Mouse (Mus musculus) hematopoietic stem cell, adult 5-6 weeks (primary cell): ENCODE measurements around the gene Cpn2. TPM values are rescaled to one million over a fixed set of nuclear protein-coding genes. Genes with fewer than 3 reads are reported as not detected.

Source experiments
- ATAC-seq, 2 experiments: fragments of 125-278 bp in 1 of 2; replicated peaks in 1 of 2; 2 replicates each; pipeline ENCODE4 v1.8.0; 2016 to 2017; ENCODE audit warnings: inconsistent platforms in 2 of 2, mild to moderate bottlenecking in 2 of 2, moderate number of reproducible peaks in 2 of 2, low read depth in 1 of 2, moderate TSS enrichment in 1 of 2; ENCODE audit not compliant: low FRiP score in 2 of 2, poor library complexity in 2 of 2, severe bottlenecking in 2 of 2, insufficient read depth in 1 of 2, low TSS enrichment in 1 of 2
- total RNA-seq: library from RNA; stranded (forward); fragments of 172-1452, 232-1000 nt; gene quantifications from 2 replicates; pipeline ENCODE4 v1.2.3, GENCODE M21; 2017

Cpn2 gene
- total RNA-seq, 1 experiment from 2014 or later: not detected

DNA sequence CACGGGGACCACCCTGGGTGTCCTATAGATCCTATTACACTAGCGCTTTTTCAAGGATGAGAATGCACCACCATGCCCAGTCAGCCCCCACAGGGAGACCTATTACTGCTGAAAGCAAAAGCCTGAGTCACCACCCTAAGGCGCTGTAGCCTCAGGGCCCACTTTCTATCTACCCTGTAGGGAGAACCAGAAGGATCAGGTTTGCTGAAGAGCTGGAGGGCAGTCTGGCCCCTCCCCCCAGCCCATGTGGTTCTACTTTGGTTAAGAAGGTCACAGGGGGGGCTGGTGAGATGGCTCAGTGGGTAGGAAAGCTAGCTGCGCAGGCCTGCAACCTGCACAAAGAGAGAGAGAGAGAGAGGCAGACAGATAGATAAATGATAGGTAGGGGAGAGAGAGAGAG, 18.4 kb upstream of the Cpn2 start:
- ATAC-seq: no peak

DNA sequence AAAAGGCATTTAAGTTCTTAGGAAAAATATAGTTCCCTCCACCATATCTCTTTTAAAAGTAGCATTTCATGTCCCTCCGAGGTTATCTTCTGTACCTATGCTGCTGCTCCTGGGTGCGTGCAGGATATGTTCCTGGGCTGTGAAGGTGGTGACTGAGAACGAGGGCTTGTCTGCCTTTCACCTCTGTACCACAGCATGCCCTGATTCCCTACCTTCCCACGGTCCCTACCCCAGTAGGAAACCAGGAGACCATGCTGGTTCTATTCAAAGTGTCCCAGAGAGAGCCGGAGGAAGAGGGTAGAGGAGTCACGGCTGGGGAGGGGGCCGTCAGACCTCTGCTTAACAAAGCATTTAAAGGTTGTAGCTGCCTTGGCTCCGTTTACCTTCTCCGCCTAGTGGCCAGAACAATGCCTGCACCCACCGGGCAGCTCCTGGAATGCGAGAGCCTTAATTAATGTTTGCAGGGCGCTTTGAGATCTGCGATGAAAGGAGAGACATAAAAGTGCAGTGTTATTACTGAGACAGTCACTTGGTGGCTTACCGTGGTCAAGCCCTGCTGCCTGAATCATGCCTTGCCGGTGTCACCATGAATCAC, 16.5 kb upstream of the Cpn2 start:
- ATAC-seq: peak; percentile 60 to 82; a peak in 3 of 4 replicates

DNA sequence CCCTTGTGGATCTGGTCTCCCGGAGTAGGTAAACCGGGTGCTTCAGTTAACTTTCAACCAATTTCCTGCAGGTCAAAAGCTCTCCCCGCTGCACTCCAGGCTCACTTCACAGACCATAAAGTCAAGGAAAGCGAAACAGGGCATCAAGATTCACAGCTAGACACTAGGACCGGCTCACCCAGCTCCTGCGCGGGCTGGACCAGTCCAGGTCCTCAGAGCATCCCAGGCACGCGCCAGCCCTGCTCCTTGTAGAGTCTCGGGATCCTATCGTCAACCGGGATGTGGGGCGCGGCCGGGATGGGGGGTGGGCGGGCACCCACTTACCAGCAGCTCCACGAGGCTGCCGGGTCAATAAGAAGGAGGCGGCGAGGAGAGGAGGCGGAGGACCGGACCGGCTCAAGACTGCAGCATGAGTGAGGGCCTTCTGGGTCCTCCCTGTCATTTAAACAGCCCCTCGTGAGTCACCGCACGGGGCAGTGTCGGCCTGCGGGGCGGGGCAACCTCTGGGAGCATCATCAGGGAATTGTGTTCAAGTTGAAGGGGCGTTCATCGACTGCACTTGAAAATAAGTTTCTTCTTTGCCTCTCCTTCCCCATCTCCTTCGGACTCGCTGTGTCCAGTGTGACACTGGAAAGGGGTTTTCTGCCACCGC, 15.7 kb upstream of the Cpn2 start, which contains the start of gene Lrrc15:
Lrrc15 (minus strand) TSS at position 413 of the 652 bp plus-strand sequence.
- no peak for ATAC-seq

DNA sequence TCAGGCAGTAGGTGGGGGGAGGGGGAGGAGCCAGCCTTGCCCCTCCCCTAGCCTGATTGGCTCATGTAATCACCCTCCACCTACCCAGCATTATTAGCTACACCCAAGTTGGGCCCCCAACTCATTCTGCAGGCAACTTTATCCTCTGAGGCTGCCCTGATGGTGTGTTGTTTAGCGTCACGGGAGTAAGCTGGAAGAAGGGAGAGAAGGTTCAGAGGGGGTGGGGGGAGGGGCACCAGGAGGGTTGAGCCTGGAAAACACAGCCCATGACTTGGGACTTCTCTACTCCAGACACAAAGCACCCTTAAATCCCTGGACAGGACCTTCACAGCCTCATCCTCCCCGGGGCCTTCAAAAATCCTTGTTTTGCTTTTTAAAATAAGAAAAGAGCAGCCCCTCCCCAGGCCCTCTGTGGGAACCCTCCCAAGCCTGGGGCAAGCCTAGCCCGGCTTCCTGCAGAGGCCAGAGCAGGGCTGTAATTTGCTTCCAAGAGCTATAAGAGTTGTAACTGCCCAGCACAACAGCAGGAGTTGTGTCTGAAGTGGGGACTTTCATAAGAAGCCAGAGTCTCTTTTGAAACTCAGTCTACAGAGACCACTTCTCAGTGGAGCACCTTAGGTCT, 13.5 kb upstream of the Cpn2 start:
- no peak for ATAC-seq

DNA sequence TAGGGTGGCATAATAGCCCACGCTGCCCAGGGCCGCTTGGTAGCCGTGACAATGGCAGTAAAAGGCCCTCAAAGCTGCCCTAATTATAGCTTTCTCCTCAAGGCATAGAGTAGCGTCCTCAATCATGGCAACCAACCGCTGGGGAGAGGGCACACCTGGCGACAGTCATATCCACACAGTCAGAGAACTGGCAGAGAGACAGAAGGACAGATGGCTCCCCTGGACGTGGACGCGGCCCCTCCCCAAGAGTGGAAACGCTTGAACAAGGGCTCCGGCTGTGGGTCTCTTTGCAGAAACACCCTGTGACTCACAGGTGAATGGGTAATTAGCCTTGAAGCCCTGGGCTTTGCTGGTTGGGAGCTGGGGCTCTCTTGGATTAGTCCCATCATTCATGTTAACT, 11.1 kb upstream of the Cpn2 start:
- no peak for ATAC-seq

DNA sequence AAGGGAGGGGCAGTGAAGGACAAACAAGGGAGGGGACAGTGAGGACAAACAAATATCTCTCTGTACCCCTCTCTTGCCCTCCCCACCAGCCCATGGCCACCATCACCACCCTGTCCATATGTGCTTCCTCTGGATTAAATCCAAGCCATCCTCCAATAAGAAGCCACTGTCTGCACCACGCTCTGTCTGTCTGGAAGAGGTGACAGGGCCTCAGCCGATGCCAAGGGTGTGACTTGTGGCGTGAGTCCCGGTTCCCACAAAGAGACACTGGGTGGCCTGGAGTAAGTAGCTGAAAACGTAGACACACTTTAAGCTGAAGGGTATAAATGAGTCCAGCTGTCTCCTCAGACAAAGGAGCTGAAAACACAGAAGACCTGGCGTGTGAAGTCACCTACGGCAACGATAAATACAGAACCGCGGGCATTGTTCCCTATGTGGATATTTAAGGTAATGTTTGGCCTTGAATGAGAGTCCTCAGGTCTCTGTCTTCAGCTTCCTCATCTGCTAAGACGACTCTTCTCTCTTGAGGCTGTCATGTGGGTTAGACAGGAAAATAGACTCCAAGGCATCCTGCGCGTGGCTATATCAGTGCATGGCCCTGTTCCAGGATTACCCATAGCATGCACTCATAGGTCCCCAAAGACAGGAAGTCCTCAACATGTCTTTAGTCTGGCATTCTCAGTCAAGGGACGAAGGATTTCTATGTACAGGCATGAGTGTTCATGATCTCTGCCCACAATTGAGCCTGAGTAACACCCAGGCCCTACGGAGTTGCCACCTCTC, 8.4 kb upstream of the Cpn2 start:
- no peak; a peak in 1 of 4 replicates for ATAC-seq

DNA sequence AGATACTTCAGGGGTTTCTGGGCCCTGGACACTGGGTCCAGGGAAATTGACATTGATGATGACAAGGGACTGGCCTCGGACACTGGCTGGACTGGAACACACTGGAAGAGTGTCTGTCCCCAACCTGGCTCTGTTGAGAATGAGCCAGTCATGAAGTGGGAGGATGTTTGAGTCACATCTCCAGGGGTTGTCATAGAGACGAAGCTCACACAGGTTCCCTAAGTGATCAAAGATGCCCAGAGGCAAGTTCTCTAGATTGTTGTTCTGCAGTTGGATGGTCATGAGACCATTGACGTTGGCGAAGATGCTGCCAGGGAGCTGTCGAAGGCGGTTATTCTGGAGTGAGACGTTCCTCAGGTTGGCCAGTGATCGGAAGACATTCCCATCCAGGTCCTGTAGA, 5.8 kb upstream of the Cpn2 start:
- ATAC-seq: no peak

DNA sequence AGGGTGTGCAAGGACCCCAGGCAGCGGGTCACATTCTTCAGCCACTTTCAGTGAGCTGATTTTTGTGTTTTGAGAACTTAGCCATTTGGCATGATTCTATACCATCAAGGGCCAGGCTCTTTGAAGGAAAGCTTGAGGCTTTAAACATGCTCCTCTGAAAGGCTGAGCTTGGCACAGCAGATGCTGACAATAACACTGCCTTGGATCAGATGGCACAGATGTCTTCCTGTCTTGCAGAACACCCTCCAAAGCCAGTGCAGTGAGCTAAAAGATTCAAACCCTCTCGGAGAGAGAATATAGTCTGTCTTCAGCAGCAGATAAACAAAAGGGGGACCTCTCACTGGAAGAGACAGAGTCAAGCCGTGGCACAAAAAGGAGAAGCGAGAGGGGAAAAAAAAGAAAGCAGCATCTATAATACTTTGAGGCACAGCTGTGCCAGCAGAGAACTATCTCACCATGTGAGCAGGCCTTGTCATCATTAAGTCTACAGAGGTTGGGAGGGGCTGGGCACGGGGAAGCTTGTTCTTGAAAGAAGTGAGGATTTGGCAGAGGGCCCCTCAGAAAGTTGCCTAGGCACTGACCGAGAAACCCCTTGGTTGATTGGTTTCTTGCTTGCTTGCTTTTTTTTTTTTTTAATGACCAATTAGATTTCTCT, 4.8 kb upstream of the Cpn2 start:
- no peak for ATAC-seq

DNA sequence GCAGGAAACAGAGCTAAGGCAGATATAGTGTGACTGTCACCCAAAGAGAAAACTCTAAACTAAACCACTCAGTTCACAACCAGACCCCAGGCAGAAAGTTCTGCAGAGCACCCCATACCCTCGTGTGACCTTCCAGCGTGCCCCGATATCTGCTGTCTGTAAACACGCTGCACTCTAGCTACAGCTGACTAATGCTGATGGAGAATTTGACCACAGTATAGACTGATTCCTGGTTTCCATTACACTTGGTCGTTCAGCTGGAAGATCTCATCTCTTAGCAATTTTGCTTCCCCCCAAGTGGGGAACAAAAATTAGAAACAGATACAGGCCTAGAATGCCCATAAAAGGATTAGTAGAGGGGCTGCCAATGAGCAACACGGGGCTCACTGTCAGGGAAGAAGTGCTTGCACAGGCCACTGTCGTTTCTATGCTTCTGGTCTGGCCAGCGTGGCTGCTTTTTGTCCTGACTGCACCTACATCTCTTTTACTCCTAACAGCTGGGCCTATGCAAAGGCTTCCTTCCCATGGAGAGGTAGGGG, 4.0 kb upstream of the Cpn2 start:
- ATAC-seq: no peak

DNA sequence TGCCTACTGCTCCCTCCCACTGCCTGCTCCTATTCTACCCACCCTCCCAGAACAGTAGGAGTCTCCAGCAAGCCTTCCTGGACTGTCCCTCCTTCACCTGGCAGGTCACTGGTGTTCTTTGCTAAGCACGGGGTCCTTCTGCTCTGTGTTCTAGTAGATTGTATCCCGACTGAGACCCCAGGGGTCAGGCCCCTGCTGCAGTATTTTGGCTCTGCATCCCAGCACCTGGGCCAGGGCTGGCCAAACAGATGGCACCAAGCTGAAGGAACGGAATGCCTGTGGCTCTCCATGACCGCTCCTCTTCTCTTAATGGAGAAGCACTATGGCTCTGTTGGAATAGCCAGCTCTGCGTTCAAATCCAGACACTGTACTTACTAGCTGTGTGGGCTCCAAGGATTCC, 738 bp downstream of the Cpn2 start:
- ATAC-seq: no peak

DNA sequence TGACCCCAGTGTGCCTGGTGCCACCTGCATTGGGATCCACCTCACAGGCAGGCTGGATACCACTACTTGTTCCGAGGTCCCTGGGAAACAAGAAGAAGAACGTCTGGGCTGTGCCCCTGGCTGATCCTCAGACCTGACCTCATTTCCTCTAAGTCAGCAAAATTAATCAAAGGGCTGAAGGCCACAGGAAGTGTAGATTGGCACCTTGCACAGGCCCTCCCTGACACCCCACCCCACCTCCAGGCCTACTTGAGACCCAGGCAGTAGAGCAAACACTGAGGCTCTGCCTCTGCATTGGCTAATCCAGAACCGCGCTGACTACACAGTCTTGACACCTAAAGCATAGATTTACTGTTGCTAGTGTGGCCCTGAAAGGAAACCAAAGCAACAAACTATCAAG, 1.7 kb downstream of the Cpn2 start:
- peak; percentile 57 to 72 for ATAC-seq

DNA sequence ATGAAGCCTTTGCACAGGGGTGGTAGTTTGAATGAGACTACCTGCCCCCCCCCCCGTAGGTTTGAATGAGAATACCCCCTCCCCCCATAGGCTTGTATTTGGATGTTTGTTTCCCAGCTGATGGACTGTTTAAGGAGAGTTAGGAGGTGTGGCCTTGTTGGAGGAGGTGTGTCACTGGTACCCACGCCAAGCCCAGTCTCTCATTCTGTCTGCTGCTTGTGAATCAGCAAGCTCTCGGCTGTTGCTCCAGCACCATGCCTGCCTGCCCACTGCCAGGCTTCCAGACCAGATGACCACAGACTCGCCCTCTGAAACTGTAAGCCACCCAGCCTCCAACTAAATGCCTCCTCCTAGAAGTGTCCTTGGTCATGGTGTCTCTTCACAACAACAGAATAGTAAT, 4.1 kb downstream of the Cpn2 start:
- ATAC-seq: no peak

DNA sequence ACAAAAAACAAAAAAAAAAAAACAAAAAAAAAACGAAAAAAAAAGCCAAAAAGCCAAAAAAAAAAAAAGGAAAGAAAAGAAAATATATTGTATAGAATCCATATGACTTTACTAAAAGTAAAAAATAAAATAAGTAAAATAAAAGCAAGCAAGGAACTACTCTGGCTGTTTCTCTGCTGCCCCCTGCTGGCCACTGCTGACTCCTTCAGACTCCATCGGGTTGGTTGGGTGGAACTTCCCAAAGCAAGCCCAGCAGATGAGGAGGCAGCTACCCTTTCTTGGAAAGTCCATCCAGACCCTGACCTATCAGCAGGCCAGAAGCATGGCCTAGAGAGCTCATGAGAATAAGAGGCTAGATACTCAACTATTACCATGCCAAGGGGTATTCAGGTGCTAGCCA, 4.6 kb downstream of the Cpn2 start:
- ATAC-seq: peak in 1 of 2 experiments; percentile 34; a peak in 1 of 4 replicates

DNA sequence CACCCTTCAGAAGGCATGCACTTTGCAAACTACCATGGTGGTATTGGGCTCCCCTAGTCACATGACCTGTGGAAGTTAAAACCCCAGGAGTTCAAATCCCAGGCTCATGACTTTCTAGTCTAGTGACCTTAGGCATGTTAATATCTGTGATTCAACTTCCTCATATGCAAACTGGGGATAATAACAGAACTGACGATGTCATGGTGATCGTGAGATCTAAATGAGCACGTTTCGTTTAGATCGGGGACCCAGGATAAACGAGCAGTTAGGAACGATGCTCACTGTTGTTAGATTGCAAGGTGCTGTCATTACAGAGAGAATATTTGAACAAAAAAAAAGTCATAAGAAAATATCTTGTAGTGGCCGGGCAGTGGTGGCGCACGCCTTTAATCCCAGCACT, 5.1 kb downstream of the Cpn2 start:
- ATAC-seq: no peak

DNA sequence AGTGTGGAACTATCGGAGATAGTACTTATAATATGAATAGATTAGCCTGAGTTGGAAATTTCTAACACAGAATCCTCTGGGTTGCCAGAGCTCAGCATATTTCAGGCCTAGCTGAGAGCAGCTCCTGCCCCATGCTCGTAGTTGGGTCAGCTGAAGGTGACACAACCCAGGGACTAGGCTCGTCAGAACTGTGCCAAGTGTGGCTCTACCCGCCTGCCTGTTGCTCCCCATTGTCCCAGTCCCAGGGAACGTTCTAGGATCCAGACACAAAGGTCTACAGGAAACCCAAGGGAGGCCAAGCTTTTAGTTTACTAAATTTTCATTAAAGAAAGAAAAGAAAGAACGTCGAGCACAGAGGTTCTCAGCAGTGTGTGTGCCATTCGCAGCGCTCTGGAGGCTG, 6.0 kb downstream of the Cpn2 start:
- no peak for ATAC-seq

DNA sequence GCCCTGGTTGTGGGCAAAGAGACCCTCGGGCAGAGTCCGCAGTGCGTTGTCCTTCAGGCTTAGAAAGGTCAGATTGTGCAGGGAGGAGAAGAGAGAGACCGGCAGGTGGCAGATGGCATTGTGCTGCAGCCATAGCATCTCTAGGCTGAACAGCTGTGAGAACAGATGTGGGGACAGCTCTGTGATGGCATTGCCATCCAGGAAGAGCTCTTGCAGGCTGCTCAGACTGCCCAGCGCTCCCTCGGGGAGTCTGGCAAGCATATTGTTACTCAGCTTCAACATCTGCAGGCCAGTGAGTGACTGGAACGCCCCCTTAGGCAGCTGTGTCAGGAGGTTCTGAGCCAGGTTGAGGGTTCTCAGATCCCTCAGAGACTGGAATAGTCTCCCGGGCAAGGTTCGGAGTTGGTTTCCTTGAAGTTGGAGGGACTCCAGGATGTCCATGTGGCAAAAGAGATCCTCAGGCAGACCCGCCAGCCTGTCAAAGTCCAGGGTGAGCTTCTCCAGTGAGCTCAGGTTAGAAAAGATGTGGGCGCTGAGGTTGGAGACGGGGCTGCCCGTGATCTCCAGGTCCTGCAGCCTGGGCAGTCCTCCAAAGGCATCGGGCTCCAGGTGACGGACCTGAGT, 7.2 kb downstream of the Cpn2 start:
- no peak for ATAC-seq

DNA sequence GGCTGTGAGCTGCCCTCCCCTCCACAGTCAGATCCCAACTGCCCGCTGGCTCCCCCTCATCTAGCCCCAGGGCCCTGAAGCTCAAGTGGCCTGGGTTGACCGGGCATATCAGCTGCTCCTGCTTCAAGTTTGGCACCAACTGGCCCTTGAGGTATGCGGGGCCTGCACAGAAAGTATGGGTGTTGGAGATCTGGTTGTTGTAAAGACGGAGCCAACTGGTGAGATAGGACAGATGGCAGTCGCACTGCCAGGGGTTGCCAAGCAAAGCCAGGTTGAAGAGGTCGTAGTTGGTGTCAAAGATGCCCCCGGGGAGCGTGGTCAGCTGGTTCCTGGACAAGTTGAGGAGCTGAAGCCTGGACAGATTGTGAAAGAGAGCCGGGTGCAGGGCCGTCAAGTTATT, 7.9 kb downstream of the Cpn2 start:
- no peak for ATAC-seq
